Mouse (Mus musculus): Measurements from ENCODE around the gene Gm11562.

DNA sequence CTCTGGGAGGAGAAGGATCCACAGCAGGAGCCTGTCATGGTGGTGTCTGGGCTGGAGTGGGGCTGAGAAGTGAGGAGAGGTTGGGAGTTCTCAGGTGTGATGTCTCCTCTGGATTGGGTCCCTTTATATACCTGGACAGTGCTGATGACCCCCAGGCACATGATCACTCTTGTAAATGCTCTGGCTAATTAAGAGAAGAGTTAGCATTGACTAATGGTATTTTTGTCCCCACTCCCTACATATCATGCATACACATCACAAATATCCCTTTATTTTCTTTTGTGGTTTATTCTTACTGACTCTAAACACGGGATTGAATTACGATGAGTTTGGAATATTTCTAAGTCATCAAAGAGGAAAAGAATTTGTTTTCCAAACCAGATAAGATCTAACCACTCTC is at the start of gene Gm11562:
- TF ChIP-seq POLR2A (IDR thresholded peaks at IDR 0.05; ENCODE audit: extremely low read depth, insufficient read depth, low read length) (no peak), CTCF (IDR thresholded peaks at IDR 0.05; ENCODE audit: extremely low read depth, insufficient read depth, low read length) (no peak)

Data from cortical plate, adult 2 months (tissue).